Mouse (Mus musculus) NIH3T3 (cell line): ENCODE results near the gene Majin.

Experiments used
- DNase-seq: peaks from one replicate; pipeline ENCODE4 v3.0.0-alpha.2; 2012; ENCODE audit warnings: low read depth

The Majin gene

GRCm38 (mm10) chr19:6227864-6228263 lies 43.7 kb downstream of the Majin start:
- no peak for DNase-seq

GRCm38 (mm10) chr19:6230411-6230810 lies 46.2 kb downstream of the Majin start:
- no peak for DNase-seq

GRCm38 (mm10) chr19:6231036-6231435 lies 46.8 kb downstream of the Majin start:
- no peak for DNase-seq

- DNase-seq, result no peak
Observed at GRCm38 (mm10) chr19:6233647-6234046, 49.5 kb downstream of the Majin start.

- DNase-seq, result no peak
Observed at GRCm38 (mm10) chr19:6234337-6235083, 50.3 kb downstream of the Majin start.

- DNase-seq, result peak; percentile 97
Observed at GRCm38 (mm10) chr19:6235084-6236052, 51.2 kb downstream of the Majin start, which contains the start of gene Ppp2r5b. TSS of gene Ppp2r5b (minus strand) at chr19:6235872.

- peak; percentile 93 for DNase-seq
Observed at GRCm38 (mm10) chr19:6236053-6236441, 51.9 kb downstream of the Majin start.

GRCm38 (mm10) chr19:6236842-6237241 lies 52.7 kb downstream of the Majin start:
- DNase-seq, result no peak

GRCm38 (mm10) chr19:6238740-6239139 lies 54.6 kb downstream of the Majin start:
- no peak for DNase-seq

GRCm38 (mm10) chr19:6240136-6240535 lies 55.9 kb downstream of the Majin start:
- DNase-seq, result no peak

- DNase-seq, result no peak
Observed at GRCm38 (mm10) chr19:6240725-6241124, 56.5 kb downstream of the Majin start.

- DNase-seq, result peak; percentile 100
Observed at GRCm38 (mm10) chr19:6241274-6242107, 57.3 kb downstream of the Majin start, which contains the start of gene Atg2a. TSS of gene Atg2a (plus strand) at chr19:6241668.

GRCm38 (mm10) chr19:6242281-6242680 lies 58.1 kb downstream of the Majin start:
- DNase-seq, result peak; percentile 72

GRCm38 (mm10) chr19:6243226-6243625 lies 59.0 kb downstream of the Majin start:
- no peak for DNase-seq

- DNase-seq, result peak; percentile 65
Observed at GRCm38 (mm10) chr19:6245806-6246205, 61.6 kb downstream of the Majin start.

- DNase-seq, result no peak
Observed at GRCm38 (mm10) chr19:6247526-6248300, 63.5 kb downstream of the Majin start.

- DNase-seq, result no peak
Observed at GRCm38 (mm10) chr19:6253021-6253420, 68.8 kb downstream of the Majin start.

- DNase-seq, result peak; percentile 62
Observed at GRCm38 (mm10) chr19:6260428-6260827, 76.2 kb downstream of the Majin start.

GRCm38 (mm10) chr19:6260946-6261345 lies 76.8 kb downstream of the Majin start:
- DNase-seq, result peak; percentile 24

GRCm38 (mm10) chr19:6261379-6261778 lies 77.2 kb downstream of the Majin start:
- no peak for DNase-seq

- DNase-seq, result peak; percentile 82
Observed at GRCm38 (mm10) chr19:6262222-6262621, 78.0 kb downstream of the Majin start.
